Mouse (Mus musculus): ENCODE measurements around the gene Ppp1r27. TPM values are rescaled to one million over a fixed set of nuclear protein-coding genes. Genes with fewer than 3 reads are reported as not detected.
"Not testable (repeated sequence)": the region's sequence is repeated elsewhere in the genome, so short reads cannot be mapped to it uniquely, and the experiment has no call there.

Gene Ppp1r27
- total RNA-seq, 2 experiments from 2014 or later, result 1.3 TPM; not detected in 1

DNA sequence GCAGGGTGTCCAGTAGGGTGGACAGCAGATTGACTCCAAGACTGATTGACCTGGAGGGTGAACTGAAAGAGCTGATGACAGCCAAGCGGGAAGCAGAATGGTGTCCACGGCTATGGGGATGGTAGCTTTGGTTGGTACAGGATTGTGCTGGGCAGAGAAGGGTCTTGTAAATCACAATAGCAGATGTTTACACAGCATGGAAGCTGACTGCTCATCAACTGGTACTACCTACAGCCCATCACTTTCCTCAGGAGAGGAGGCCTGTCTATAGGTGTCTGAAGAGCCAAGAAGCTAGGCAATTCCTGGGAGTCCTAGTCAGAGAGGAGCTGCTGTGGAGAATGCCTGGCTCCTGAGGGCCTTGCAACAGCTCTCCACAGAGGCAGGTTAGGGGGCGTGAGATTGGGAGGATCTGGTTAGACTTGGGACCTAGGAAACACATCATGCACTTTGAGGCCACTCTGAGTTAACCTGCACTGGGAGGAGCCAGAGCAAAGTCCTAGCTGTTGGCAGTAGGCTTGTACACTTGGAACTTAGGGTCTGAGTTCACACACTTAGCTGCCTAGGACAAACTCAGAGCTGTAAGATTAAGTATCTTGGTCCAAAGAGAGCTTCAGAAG lies 25.5 kb upstream of the Ppp1r27 start:
- ATAC-seq (replicated peaks; ENCODE audit: poor library complexity), result no peak

- no peak for ATAC-seq (replicated peaks; ENCODE audit: poor library complexity)
Measured at GRCm38 (mm10) chr11:120575940-120576339, 25.0 kb upstream of the Ppp1r27 start.

DNA sequence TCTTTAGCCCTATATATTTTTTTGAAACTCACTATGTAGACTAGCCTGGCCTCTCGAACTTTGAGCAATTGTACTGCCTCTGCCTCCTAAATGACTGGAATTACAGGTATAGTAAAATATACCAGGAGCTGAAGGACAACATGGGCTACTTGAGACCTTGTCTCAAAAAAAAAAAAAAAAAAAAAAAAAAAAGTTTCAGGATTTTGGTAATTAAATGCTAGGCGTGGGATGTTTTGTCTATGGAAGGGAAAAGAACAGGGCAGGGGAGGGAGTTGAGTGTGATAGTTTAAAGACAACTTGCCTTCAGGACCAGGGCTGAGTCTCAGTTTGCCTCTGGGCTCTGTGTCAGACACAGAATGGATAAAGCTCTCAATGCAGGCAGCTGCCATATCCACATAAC lies 24.1 kb upstream of the Ppp1r27 start:
- ATAC-seq (replicated peaks; ENCODE audit: poor library complexity), result no peak

GRCm38 (mm10) chr11:120574278-120574600 lies 23.3 kb upstream of the Ppp1r27 start:
- no peak for ATAC-seq (replicated peaks; ENCODE audit: poor library complexity)

DNA sequence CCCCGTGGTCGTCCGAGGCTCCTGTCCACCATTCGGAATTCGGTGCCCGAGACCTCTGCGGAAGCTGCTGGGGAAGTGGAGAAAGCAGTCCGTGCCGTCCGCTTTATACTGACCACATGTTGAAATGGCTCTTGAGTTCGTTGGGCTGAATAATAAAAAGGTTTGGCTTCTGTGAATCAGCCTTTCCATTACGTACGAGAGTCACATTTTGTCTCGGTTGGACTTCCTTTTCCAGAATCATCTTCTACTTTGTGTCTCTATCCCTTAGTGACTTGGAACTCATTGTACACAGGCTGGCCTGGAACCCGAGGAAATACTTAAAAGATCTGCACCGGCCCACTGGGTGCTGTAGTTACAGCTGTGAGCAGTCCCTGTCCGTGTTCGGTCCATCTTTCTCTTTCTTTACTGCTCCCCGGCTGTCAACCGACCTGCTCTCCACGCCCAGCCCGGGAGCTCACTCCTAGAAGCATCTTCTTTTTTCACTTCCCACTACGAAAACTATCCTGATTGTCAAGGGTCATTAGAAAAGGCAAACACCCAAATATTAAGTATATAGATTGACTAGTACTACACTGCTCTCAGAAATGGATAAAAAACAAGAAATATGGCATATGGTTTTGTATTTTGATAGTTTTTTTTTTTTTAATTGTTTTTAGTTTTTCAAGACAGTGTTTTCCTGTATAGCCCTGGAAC lies 22.8 kb upstream of the Ppp1r27 start:
- ATAC-seq (replicated peaks; ENCODE audit: poor library complexity), result no peak

GRCm38 (mm10) chr11:120572752-120573584 lies 22.0 kb upstream of the Ppp1r27 start, which contains the start of gene P4hb:
P4hb (minus strand) TSS chr11:120573253.
- peak; percentile 79 for ATAC-seq (replicated peaks; ENCODE audit: poor library complexity)

- ATAC-seq (replicated peaks; ENCODE audit: poor library complexity), result no peak
Measured at GRCm38 (mm10) chr11:120572417-120572751, 21.5 kb upstream of the Ppp1r27 start.

GRCm38 (mm10) chr11:120571754-120572416 lies 21.0 kb upstream of the Ppp1r27 start:
- no peak for ATAC-seq (replicated peaks; ENCODE audit: poor library complexity)

GRCm38 (mm10) chr11:120571122-120571521 lies 20.2 kb upstream of the Ppp1r27 start:
- peak; percentile 33 for ATAC-seq (replicated peaks; ENCODE audit: poor library complexity)

DNA sequence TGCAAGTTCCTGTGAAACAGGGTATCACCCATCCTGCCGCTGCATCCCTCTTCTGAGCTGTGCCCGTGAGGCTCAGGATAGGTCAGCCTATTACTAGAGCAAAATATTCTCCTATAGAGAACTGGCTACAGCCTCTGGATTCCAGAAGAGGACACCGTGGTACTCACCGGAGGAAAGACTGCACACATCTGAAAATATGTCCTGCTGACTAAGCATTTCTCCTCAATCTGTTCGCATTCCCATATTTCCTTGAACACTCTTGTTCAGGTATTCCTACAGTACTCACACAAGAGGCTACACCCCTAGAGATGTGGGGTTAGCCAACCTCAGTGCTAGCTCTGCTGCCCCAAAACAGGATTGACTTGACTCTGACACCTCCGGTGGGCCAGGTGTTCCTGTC lies 17.4 kb upstream of the Ppp1r27 start:
- no peak for ATAC-seq (replicated peaks; ENCODE audit: poor library complexity)

DNA sequence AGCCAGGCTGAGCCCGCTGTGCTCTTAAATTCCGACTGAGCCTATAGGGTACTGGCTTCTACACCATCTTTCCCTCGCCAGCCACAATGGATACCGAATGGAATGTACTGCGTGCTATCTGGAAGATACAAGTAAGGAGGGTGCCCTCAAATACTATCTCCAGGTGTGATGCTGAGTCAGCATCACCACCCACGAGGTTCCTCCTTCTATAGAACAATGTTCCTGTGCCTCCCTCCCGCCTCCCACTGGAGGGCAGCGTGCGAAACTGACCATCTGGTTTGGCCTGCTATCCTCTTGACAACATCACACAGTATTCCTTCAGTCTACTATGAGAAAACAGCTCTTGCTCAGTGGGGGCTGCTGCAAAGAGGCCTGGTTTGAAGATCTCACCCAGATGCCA lies 14.2 kb upstream of the Ppp1r27 start:
- ATAC-seq (replicated peaks; ENCODE audit: poor library complexity), result no peak

GRCm38 (mm10) chr11:120562949-120563348 lies 12.0 kb upstream of the Ppp1r27 start:
- no peak for ATAC-seq (replicated peaks; ENCODE audit: poor library complexity)

- ATAC-seq (replicated peaks; ENCODE audit: poor library complexity), result no peak
Measured at GRCm38 (mm10) chr11:120560952-120561728, 10.2 kb upstream of the Ppp1r27 start.

- not testable (repeated sequence) for ATAC-seq (replicated peaks; ENCODE audit: poor library complexity)
Measured at GRCm38 (mm10) chr11:120558843-120559242, 7.9 kb upstream of the Ppp1r27 start.

GRCm38 (mm10) chr11:120555260-120555659 lies 4.3 kb upstream of the Ppp1r27 start:
- ATAC-seq (replicated peaks; ENCODE audit: poor library complexity), result no peak

DNA sequence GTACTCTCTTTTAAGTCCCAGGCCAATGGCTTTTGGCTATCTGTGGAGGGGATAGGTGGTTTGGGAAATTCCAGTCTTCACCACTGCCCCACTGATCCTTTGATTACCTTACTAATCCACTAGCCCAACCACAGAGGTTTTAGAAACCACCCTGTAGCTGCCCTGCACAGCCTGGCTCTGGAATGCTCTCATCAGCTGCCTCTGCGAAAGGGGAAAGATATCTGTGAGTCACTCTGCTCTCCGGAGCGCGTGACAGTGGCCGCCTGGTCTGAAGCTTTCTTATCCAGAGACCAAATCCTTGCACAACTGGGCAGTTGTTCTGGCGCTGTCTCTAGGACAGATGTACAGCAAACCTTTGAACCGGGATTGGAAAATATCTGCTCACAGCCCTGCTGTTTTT lies 3.9 kb upstream of the Ppp1r27 start:
- 0 out of 2 replicates have a peak, but pooled peaks have one; percentile 14 for ATAC-seq (replicated peaks; ENCODE audit: poor library complexity)

DNA sequence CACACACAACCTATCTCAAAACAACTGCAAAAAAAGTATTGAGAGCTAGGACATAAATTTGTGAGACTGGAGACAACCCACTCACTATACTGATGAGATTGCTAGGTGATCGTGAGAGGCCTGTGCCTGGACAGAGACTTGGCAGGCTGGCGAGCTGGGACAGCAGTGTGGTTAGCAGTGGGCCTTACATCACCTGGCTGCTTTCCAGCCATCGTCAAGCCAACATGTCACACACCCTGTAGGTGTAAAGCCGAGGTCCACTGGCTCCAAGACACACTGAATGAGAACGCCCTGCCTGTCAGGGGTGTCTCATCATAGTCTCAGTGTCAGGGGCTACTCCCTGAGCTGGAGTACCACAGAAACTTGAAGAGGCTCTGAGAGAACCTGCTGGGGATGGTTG lies 1.8 kb upstream of the Ppp1r27 start:
- no peak for ATAC-seq (replicated peaks; ENCODE audit: poor library complexity)

GRCm38 (mm10) chr11:120549986-120550809 lies 734 bp downstream of the Ppp1r27 start:
- ATAC-seq (replicated peaks; ENCODE audit: poor library complexity), result no peak

GRCm38 (mm10) chr11:120549168-120549945 lies 1.6 kb downstream of the Ppp1r27 start, which contains the start of gene Mcrip1:
Mcrip1 (minus strand) TSS chr11:120549727.
- ATAC-seq (replicated peaks; ENCODE audit: poor library complexity), result peak; percentile 80

Data from megakaryocyte progenitor cell, adult 5-6 weeks (primary cell).